Mouse (Mus musculus): ENCODE results near the gene Iqcf1. TPM values are rescaled to one million over a fixed set of nuclear protein-coding genes. Genes with fewer than 3 reads are reported as not detected.

Iqcf1 gene
- not detected for total RNA-seq (2021)
- long read RNA-seq, experiment 1 = 0 reads
- long read RNA-seq, experiment 2 = 0 reads

- DNase-seq (ENCODE audit: low spot score) = no peak
These were observed at the start of gene Iqcf1 for GRCm38 (mm10) chr9:106499667-106500066. Gene Iqcf1, plus strand, starts transcription at chr9:106499967.

GRCm38 (mm10) chr9:106450661-106451060 is 49.1 kb upstream of the Iqcf1 start:
- DNase-seq (ENCODE audit: low spot score) = peak; percentile 77

GRCm38 (mm10) chr9:106451298-106451697 is 48.5 kb upstream of the Iqcf1 start:
- DNase-seq (ENCODE audit: low spot score) = no peak

DNA sequence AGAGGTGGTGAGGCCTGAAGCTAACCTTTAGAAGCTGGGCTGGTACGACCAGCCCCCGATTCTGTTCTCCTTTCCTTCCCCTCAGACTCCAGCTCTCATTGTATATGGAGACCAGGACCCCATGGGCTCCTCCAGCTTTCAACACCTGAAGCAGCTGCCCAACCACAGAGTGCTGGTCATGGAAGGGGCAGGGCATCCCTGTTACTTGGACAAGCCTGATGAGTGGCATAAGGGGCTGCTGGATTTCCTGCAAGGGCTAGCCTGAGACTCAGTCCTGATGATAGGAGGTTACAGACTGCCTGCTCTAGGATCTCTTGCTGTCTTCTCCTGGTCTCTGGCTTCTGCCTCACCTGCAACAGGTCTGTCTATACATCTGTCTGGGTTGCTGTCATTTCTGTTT is 47.9 kb upstream of the Iqcf1 start:
- DNase-seq (ENCODE audit: low spot score) = no peak

- DNase-seq (ENCODE audit: low spot score) = no peak
These were observed 47.4 kb upstream of the Iqcf1 start for GRCm38 (mm10) chr9:106452351-106452750.

- no peak for DNase-seq (ENCODE audit: low spot score)
These were observed 46.9 kb upstream of the Iqcf1 start for GRCm38 (mm10) chr9:106452821-106453220.

DNA sequence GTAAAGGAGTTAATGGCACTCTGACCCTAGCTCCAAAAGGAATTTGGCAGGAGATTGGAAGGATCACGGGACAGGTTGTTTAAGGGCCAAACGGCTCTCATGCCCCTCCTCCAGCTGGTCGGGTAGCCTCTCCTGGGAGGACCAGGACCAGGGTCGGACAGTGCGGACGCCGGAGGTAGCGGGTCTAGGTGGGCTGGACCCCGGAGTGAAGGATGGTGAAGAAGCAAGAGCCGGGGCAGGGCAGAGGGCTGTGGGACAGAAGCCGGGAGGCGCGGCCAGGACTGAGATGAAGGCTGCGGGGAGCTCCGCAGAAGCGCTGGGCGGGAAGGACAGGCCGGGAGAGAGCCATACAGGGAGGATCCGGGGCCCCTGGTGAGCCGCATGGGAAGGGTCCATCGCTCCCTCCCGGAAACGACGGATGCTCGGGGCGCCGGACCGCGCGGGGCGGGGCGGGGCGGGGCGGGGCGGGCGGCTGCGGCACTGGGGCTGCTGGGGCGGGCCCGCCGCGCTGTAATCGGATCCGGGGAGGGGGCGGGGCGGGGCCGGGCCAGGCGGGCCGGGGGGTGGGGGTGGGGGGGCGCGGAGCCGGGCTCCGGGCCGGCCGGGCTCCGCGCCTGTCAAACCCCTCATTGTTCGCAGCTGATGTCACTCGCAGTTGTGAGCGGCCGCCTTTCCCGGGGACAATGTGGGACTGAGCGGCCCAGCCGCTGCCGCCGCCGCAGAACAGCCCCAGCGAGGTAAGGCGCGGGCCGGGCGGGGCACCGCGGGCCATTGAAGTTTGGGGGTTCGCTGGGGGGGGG is 46.3 kb upstream of the Iqcf1 start, which contains the start of gene Pcbp4:
TSS of gene Pcbp4 (plus strand) at position 21 of the 800 bp plus-strand sequence.
- no peak for DNase-seq (ENCODE audit: low spot score)

DNA sequence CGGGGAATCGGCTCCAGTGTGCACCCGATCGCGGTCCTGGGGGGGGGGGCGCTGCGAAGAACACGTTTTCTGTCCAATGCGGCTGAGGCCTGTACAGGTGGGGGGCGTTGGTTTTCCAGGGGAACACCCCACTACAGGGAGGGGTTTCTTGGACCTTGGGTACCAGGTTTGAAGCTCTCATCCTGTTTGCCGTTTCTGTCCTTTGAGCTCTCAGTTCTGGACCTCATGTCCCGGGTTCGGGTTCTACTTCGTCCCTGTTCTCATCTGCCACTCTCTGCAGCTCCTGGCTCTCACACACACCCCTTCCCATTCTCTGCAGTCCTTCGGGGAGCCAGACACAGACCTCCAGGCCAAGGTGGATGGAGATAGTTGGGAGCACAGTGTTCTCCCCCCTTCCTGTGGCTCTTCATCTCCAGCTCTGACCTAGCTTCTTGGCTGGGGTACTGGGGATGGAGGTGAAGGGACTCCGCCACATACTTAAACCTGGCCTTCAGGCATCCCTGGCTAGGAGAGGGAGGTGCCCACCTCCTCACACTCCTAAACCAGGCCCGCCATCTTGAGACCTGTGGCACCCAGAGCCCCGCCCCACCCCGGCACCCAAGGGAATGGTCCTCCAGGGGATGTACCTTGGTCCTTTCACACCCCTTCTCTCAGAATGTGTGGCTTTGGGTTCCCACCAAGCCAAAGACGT is 45.6 kb upstream of the Iqcf1 start:
- DNase-seq (ENCODE audit: low spot score) = no peak

DNA sequence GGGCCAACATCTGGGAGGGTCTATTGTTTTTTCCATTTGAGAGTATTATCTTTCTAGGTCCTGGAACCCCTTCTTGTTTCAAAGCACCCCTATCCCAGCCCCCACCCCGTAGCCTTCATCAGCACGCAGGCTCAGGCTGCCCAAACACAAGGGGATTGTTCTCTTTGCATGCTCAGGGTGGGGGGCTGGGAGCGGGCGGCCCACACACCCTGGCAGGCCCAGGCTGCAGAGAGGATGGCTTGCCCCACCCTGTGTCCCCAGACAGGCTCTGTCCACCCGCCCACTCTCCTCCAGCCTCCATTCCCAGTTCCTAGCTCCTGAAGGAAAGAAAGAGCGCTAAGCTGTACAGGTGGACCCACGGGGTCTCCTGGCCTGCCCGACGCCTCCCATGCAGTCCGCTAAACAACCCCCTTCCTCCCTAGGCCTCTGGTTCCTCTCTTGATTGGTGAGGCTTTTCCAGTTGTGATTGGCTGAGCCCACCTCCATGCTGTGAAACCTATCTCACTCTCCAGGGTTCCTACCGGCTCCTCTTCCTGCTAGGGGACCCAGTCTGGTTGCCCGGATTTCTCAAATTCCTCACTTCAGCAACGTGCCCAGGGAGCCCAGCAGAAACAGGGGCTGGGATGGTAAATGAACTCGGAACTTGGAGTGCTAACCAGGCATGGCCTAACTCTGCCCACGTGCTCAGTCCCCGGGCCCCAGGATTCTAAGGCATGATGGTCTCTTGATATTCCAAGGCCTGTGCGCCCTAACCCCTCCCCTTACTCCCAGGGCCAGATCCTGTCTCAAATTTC is 44.7 kb upstream of the Iqcf1 start:
- no peak for DNase-seq (ENCODE audit: low spot score)

GRCm38 (mm10) chr9:106456325-106457162 is 43.2 kb upstream of the Iqcf1 start:
- DNase-seq (ENCODE audit: low spot score) = no peak

DNA sequence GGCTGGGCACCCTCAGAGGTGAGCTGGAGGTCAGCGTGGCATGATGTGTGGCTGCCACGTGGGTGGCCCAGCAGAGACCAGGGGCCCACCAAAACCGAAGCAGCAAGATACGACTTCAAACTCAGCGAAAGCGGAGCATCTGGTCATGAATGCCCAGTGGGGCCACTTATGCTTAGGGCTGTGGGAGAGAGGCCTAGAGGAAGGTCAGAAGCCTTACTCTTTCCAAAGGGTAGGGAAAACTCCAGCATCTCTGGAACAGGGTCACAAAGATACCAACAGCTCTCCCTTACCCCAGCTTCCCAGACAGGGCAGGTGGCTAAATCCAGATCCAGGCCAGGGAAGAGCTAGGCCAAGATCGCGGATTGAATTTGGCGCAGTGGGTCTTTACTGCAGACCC is 42.6 kb upstream of the Iqcf1 start:
- no peak for DNase-seq (ENCODE audit: low spot score)

GRCm38 (mm10) chr9:106457920-106458319 is 41.8 kb upstream of the Iqcf1 start:
- no peak for DNase-seq (ENCODE audit: low spot score)

DNA sequence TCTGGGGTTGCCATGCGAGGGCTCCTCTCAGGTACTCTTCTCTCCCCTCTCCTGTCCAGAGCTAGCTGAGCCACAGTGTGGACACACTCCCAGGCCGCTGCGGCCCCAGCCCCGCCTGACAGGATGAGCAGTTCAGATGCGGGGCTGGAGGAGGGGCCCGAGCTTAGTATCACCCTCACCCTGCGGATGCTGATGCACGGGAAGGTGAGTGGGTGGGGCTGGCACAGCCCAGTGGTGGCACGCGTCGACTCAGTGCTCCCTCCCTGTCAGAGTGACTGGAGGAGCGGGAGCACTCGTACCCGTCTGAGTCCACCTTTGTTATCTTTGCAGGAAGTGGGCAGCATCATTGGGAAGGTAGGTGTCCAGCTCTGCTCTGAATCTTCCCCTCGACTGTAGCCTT is 39.8 kb upstream of the Iqcf1 start:
- DNase-seq (ENCODE audit: low spot score) = no peak

DNA sequence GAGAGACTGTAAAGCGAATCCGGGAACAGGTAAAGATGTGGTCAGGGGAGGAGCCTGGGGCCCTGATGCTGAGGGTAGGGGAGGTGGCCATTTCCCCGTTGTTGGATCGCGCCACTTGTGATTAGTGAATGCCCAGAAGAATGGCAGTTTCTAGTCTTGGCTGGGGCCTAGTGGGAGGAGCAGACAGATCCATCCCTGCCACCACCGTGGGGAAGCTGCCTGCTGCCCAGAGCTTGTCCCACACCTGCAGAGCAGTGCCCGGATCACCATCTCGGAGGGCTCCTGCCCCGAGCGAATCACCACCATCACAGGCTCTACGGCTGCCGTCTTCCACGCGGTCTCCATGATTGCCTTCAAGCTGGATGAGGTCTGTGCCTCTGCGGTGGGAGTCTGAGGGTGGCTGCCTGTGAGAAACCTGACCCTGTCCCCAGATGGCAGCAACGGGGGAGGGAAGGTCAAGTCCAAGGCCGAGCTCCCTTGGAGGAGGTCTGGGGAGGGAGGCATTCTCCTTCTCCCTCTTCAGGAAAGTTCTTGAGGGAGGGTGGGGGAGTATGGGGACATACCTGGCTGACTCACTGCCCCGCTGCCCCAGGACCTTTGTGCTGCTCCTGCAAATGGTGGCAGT is 39.3 kb upstream of the Iqcf1 start:
- no peak for DNase-seq (ENCODE audit: low spot score)

GRCm38 (mm10) chr9:106461026-106461415 is 38.7 kb upstream of the Iqcf1 start:
- DNase-seq (ENCODE audit: low spot score) = no peak

- no peak for DNase-seq (ENCODE audit: low spot score)
These were observed 37.9 kb upstream of the Iqcf1 start for GRCm38 (mm10) chr9:106461641-106462429.

- no peak for DNase-seq (ENCODE audit: low spot score)
These were observed 37.4 kb upstream of the Iqcf1 start for GRCm38 (mm10) chr9:106462430-106462800.

DNA sequence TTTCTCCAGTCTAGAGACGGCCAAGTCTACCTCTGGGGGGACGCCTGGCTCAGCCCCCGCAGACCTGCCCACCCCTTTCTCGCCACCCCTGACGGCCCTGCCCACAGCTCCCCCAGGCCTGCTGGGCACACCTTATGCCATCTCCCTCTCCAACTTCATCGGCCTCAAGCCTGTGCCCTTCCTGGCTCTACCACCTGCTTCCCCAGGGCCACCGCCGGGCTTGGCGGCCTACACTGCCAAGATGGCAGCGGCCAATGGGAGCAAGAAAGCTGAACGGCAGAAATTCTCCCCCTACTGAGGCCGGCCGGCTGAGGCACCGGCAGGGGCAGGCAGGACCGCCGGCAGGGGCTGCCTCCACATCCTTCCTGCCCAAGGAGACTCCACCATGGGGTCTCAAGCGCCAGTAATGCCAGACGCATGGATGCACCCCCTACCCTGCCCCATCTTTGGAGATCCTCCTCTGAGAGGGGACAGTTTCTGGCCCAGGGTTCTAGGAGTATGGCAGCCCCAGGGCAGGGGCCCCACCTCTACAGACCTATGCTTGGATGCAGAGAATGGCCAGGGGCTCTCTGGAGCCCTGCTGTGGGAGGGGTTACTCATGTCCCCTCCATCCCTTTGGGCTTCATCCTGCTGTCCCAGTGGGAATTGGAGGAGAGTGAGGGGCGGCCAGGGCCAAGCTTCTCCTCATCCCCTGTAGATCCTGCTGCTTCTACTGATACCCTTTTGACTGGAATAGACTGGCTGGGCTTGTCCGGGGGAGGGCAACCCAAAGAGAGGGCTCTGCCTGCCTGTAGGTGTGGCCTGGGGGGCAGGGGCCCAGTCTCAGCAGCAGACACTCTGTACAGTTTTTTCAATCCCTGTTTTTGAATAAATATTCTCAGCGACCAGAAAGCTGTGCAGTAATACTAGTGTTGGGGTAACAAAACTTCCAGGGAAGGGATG is 36.4 kb upstream of the Iqcf1 start:
- no peak for DNase-seq (ENCODE audit: low spot score)

All from gastrocnemius, adult 18-20 months (tissue).